Mouse (Mus musculus): ENCODE data around the gene Olfr1186. TPM values are rescaled to one million over a fixed set of nuclear protein-coding genes. Genes with fewer than 3 reads are reported as not detected.
"Not testable (repeated sequence)": the region's sequence is repeated elsewhere in the genome, so short reads cannot be mapped to it uniquely, and the experiment has no call there.

Olfr1186 gene
- not detected in 2 replicates for total RNA-seq (2017)

GRCm38 (mm10) chr2:88518251-88518650, at the start of gene Olfr1186:
Gene Olfr1186 (plus strand): TSS chr2:88518551.
- ATAC-seq (replicated peaks in 1 of 2; ENCODE audit: insufficient read depth in 1 of 2, low FRiP score in 2 of 2, low TSS enrichment in 1 of 2, low read depth in 1 of 2, poor library complexity in 2 of 2, severe bottlenecking in 2 of 2) = no peak

- ATAC-seq (replicated peaks in 1 of 2; ENCODE audit: insufficient read depth in 1 of 2, low FRiP score in 2 of 2, low TSS enrichment in 1 of 2, low read depth in 1 of 2, poor library complexity in 2 of 2, severe bottlenecking in 2 of 2) = no peak
These were observed 35.1 kb upstream of the Olfr1186 start, which contains the start of gene Olfr1184 for GRCm38 (mm10) chr2:88483298-88483697. Gene Olfr1184 (plus strand): TSS chr2:88483598.

- ATAC-seq (replicated peaks in 1 of 2; ENCODE audit: insufficient read depth in 1 of 2, low FRiP score in 2 of 2, low TSS enrichment in 1 of 2, low read depth in 1 of 2, poor library complexity in 2 of 2, severe bottlenecking in 2 of 2) = no peak
These were observed 25.3 kb upstream of the Olfr1186 start, which contains the start of gene Olfr1185-ps1 for GRCm38 (mm10) chr2:88493020-88493419. Gene Olfr1185-ps1 (plus strand): TSS chr2:88493320.

GRCm38 (mm10) chr2:88525720-88526119, 7.4 kb downstream of the Olfr1186 start:
- ATAC-seq (replicated peaks in 1 of 2; ENCODE audit: insufficient read depth in 1 of 2, low FRiP score in 2 of 2, low TSS enrichment in 1 of 2, low read depth in 1 of 2, poor library complexity in 2 of 2, severe bottlenecking in 2 of 2) = no peak

GRCm38 (mm10) chr2:88556635-88557034, 38.3 kb downstream of the Olfr1186 start, which contains the start of gene Olfr1188:
Gene Olfr1188 (plus strand): TSS chr2:88556935.
- no peak for ATAC-seq (replicated peaks in 1 of 2; ENCODE audit: insufficient read depth in 1 of 2, low FRiP score in 2 of 2, low TSS enrichment in 1 of 2, low read depth in 1 of 2, poor library complexity in 2 of 2, severe bottlenecking in 2 of 2)

- ATAC-seq (replicated peaks in 1 of 2; ENCODE audit: insufficient read depth in 1 of 2, low FRiP score in 2 of 2, low TSS enrichment in 1 of 2, low read depth in 1 of 2, poor library complexity in 2 of 2, severe bottlenecking in 2 of 2) = not testable (repeated sequence)
These were observed 54.3 kb downstream of the Olfr1186 start for GRCm38 (mm10) chr2:88572696-88573095.

Other genes starting within 250 kb of the Olfr1186 start
- gene Olfr1173, start 238.7 kb upstream of the Olfr1186 start, total RNA-seq (2017) = not detected in 2 replicates
- not detected in 2 replicates for gene Olfr1174-ps, start 203.4 kb upstream of the Olfr1186 start, total RNA-seq (2017)
- gene Olfr1175-ps, start 191.3 kb upstream of the Olfr1186 start, total RNA-seq (2017) = not detected in 2 replicates
- not detected in 2 replicates for gene Olfr1176, start 181.8 kb upstream of the Olfr1186 start, total RNA-seq (2017)
- gene Olfr1177-ps, start 172.1 kb upstream of the Olfr1186 start, total RNA-seq (2017) = not detected in 2 replicates
- not detected in 2 replicates for gene Olfr1178, start 131.5 kb upstream of the Olfr1186 start, total RNA-seq (2017)
- not detected in 2 replicates for gene Olfr1179, start 112.1 kb upstream of the Olfr1186 start, total RNA-seq (2017)
- not detected in 2 replicates for gene Olfr1180, start 99.4 kb upstream of the Olfr1186 start, total RNA-seq (2017)
- not detected in 2 replicates for gene Olfr1181, start 92.4 kb upstream of the Olfr1186 start, total RNA-seq (2017)
- gene Gm13757, start 69.4 kb upstream of the Olfr1186 start, total RNA-seq (2017) = not detected in 2 replicates
- not detected in 2 replicates for gene Olfr1183, start 63.7 kb upstream of the Olfr1186 start, total RNA-seq (2017)
- gene Olfr1184, start 35.0 kb upstream of the Olfr1186 start, total RNA-seq (2017) = not detected in 2 replicates
- gene Olfr1185-ps1, start 25.2 kb upstream of the Olfr1186 start, total RNA-seq (2017) = not detected in 2 replicates
- not detected in 2 replicates for gene Olfr1188, start 38.4 kb downstream of the Olfr1186 start, total RNA-seq (2017)
- gene Olfr1189, start 67.9 kb downstream of the Olfr1186 start, total RNA-seq (2017) = not detected in 2 replicates
- not detected in 2 replicates for gene Olfr1191-ps1, start 122.0 kb downstream of the Olfr1186 start, total RNA-seq (2017)
- not detected in 2 replicates for gene Olfr1192-ps1, start 130.0 kb downstream of the Olfr1186 start, total RNA-seq (2017)
- not detected in 2 replicates for gene Olfr1193, start 157.1 kb downstream of the Olfr1186 start, total RNA-seq (2017)
- not detected in 2 replicates for gene Olfr1195, start 170.6 kb downstream of the Olfr1186 start, total RNA-seq (2017)
- gene Olfr1196, start 186.0 kb downstream of the Olfr1186 start, total RNA-seq (2017) = not detected in 2 replicates
- gene Olfr1197, start 213.8 kb downstream of the Olfr1186 start, total RNA-seq (2017) = not detected in 2 replicates
- not detected in 2 replicates for gene Olfr1198, start 232.8 kb downstream of the Olfr1186 start, total RNA-seq (2017)
- gene Olfr1199, start 241.9 kb downstream of the Olfr1186 start, total RNA-seq (2017) = not detected in 2 replicates

Data from hematopoietic stem cell, adult 5-6 weeks (primary cell).